Mouse (Mus musculus) hindbrain, embryonic 14.5 days (tissue): Measurements from ENCODE around the gene Scube1. TPM values are rescaled to one million over a fixed set of nuclear protein-coding genes. Genes with fewer than 3 reads are reported as not detected.

Source experiments
- ATAC-seq: fragments of 200-750 bp; cut with Nextera tagmentation; 2 replicates; pipeline ENCODE4 v1.8.0; 2017; ENCODE audit warnings: moderate number of reproducible peaks, mild to moderate bottlenecking, moderate TSS enrichment, moderate library complexity; ENCODE audit not compliant: low FRiP score
- DNase-seq: peaks from one replicate; pipeline ENCODE4 v3.0.0-alpha.2; 2015; ENCODE audit warnings: low spot score
- H3K27ac ChIP-seq: fragments of 300-500 bp; sonication (generic); 2 replicates; pipeline ENCODE4 v1.5.1; 2014; ENCODE audit warnings: mild to moderate bottlenecking, moderate library complexity
- H3K27me3 ChIP-seq: fragments of 300-500 bp; sonication (generic); 2 replicates; pipeline ENCODE4 v1.6.1; 2014; ENCODE audit warnings: mild to moderate bottlenecking, low read length, mixed read lengths; ENCODE audit not compliant: control insufficient read depth, insufficient read depth
- H3K36me3 ChIP-seq: fragments of 300-500 bp; sonication (generic); replicated peaks from 2 replicates; pipeline ENCODE4 v1.6.1; 2014; ENCODE audit not compliant: control insufficient read depth, insufficient read depth
- H3K4me1 ChIP-seq: fragments of 300-500 bp; sonication (generic); replicated peaks from 2 replicates; pipeline ENCODE4 v1.6.1; 2014; ENCODE audit warnings: antibody characterized with exemption, low read length, mixed read lengths; ENCODE audit not compliant: control insufficient read depth, insufficient read depth
- H3K4me2 ChIP-seq: fragments of 300-500 bp; sonication (generic); replicated peaks from 2 replicates; pipeline ENCODE4 v1.6.1; 2014; ENCODE audit warnings: mild to moderate bottlenecking, moderate library complexity
- H3K4me3 ChIP-seq: fragments of 300-500 bp; sonication (generic); replicated peaks from 2 replicates; pipeline ENCODE4 v1.5.1; 2014; ENCODE audit warnings: mild to moderate bottlenecking, low read length
- H3K9ac ChIP-seq: fragments of 300-500 bp; sonication (generic); 2 replicates; pipeline ENCODE4 v1.6.1; 2014
- H3K9me3 ChIP-seq: fragments of 300-500 bp; sonication (generic); 2 replicates; pipeline ENCODE4 v1.6.1; 2016; ENCODE audit warnings: low read length; ENCODE audit not compliant: control insufficient read depth
- WGBS: fragments of 180-500 bp; shearing (Covaris S2); extraction: QIAGEN DNeasy Blood & Tissue Kit; methylation state at CpG from one replicate; pipeline ENCODE4 v1.1.7; 2014; 5-methylcytosine and 5-hydroxymethylcytosine counted together
- polyA plus RNA-seq: library from polyadenylated mRNA; unstranded; fragments of >200 nt; fragmentation: Nextera tagmentation; extraction: Ambion mirVana; gene quantifications from 2 replicates; pipeline ENCODE4 v1.2.1, GENCODE M21; 2014

The Scube1 gene
- polyA plus RNA-seq, 1 experiment from 2014 or later, result 12.7 TPM

DNA sequence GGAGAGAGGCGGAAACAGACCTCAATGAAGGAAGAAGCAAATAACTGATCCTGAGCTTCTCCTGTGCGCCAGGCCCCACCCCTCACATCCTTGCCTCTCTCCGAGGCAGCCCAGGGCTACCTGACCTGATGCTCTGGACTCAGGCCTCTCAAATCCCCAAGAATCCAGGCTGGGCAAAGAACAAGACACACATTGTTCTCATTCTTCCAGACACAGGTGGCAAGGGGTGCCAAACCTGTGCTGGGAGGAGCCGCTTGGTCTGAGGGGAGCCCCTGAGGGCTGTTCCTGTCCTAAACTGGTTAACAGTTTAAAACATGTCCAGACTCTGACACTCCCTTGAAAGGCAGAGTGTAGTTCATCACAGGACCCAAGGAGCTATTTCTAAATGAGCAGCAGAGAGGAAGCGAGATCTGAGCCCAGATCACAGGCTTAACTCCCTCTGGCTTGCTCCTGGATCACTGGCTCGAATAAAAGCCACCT lies 140.0 kb downstream of the Scube1 start:
- ATAC-seq (no peak), DNase-seq (no peak)
- H3K27me3 ChIP-seq, result no peaks in the 10 kb centered on the region
- no peaks in the 10 kb centered on the region for H3K4me1 ChIP-seq
- peaks cover 8% of the 10 kb centered on the region; the same call in 1 of the 2 replicates for H3K9me3 ChIP-seq
- WGBS, result 95% methylated on average over 6 of the region's 6 CpGs
- H3K36me3 ChIP-seq, result peaks cover 87% of the 10 kb centered on the region
- H3K9ac ChIP-seq, result no peak overlapping the region
- H3K4me2 ChIP-seq, result no peak overlapping the region
- H3K4me3 ChIP-seq, result no peak overlapping the region
- H3K27ac ChIP-seq, result no peak overlapping the region

DNA sequence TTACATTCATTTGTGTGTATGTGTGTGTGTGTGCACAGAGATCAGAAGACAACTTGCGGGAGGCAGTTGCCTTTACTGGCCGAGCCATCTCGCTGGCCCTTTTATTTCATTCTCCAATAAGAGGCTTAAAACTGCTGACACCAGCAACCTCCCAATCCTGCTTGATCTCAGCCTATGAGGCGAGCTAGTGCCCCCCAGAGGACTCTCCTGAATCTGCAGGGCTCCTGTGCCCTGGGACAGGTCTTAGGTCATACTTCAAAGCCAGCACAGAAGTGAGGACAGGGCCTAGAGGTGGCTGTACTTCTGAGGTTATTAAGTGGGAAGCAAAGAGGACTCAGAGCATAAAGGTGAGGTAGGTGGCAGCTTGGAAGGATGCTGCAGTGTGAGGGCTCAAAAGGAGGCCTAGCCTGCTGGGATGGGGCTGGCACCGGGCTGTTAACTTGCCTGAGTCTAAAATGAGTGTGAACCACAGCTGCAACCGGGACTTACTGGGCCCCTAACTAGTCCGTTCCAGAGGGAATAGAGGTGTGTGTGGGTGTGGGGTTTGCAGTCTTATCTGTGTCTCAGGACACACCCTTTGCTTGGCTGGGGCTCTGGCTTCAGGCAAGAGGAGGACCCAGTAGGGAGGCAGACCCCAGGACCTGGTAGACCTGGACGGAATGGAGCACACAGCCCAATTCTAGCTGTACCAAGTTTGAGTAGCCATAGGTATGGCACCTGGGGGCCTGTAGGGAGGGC lies 141.2 kb downstream of the Scube1 start:
- Histone ChIP-seq H3K27me3 (no peaks in the 10 kb centered on the region), H3K9ac (no peak overlapping the region), H3K4me1 (no peaks in the 10 kb centered on the region), H3K4me3 (no peak overlapping the region), H3K4me2 (no peak overlapping the region), H3K27ac (no peak overlapping the region), H3K9me3 (peaks cover 8% of the 10 kb centered on the region; the same call in 1 of the 2 replicates), H3K36me3 (peaks cover 99% of the 10 kb centered on the region)
- ATAC-seq (no peak), DNase-seq (no peak)
- WGBS, result 68% methylated on average over 8 of the region's 8 CpGs

DNA sequence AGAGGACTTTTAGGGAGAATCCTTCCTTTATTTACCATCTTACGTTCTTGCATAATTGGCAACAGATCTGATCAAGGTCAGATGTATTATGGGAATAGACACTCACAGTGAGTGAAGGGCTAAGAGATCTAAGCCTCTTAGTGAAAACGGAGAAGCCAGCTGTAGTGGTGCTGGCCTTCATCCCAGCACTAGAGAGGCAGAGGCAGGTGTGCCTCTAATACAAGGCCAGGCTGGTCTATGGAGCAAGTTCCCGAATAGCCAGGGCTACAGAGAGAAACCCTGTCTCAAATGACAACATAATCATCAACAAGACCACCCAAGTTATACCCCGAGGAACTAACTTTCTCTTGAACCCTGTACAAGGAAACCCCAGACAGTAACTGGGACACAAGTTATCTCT lies 141.9 kb downstream of the Scube1 start:
- DNase-seq, result no peak
- Histone ChIP-seq H3K4me1 (no peaks in the 10 kb centered on the region), H3K4me3 (no peak overlapping the region), H3K27ac (no peak overlapping the region), H3K36me3 (peaks cover 99% of the 10 kb centered on the region), H3K9ac (no peak overlapping the region), H3K27me3 (no peaks in the 10 kb centered on the region), H3K9me3 (peaks cover 8% of the 10 kb centered on the region; the same call in 1 of the 2 replicates), H3K4me2 (no peak overlapping the region)
- no peak for ATAC-seq
- 87% methylated on average over 4 of the region's 4 CpGs for WGBS

DNA sequence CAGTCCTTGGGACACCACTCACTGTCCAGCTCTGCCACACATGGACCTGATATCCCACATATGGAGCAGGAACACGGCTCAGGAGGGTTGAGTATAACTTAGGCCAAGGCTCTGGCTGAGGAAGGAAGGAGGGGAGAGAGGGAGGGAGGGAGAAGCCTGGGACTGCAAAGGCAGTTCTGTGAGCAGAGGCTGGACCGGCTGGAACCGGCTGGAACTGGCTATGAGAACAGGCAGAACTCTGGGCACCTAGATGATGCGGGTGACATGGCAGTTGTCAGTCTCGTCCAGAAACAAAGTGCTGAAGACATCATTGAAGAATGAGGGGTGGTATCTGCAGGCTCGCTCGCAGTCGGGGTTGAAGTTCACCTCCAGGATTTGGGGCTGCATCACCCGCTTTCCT lies 148.2 kb downstream of the Scube1 start:
- DNase-seq (no peak), ATAC-seq (no peak)
- Histone ChIP-seq H3K27ac (no peak overlapping the region), H3K4me2 (no peak overlapping the region), H3K36me3 (peaks cover 78% of the 10 kb centered on the region), H3K27me3 (no peaks in the 10 kb centered on the region), H3K9me3 (no peaks in the 10 kb centered on the region), H3K9ac (no peak overlapping the region), H3K4me1 (no peaks in the 10 kb centered on the region), H3K4me3 (no peak overlapping the region)
- WGBS, result 93% methylated on average over 9 of the region's 9 CpGs

DNA sequence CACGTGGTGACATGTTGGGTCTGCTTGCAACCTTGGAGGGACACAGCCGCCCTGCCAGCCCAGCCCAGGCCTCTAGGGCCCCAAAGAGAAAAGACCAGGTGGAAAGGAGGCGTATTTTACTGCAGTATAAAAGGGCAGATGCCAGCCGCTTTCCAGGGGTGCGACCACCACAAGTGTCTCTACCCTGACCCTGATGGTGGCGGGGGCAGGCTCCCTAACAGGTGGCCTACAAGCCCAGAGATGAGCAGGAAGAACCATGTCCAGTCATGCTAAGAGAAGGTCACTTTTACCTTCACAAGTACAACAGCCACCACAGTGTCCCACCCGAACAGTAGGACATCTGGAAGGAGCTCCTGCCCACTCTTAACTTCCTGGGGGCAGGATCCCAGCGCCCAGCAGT lies 149.3 kb downstream of the Scube1 start:
- H3K27ac ChIP-seq, result no peak overlapping the region
- H3K4me3 ChIP-seq, result no peak overlapping the region
- H3K9ac ChIP-seq, result no peak overlapping the region
- DNase-seq (no peak), ATAC-seq (no peak)
- 95% methylated on average over 8 of the region's 8 CpGs for WGBS
- no peaks in the 10 kb centered on the region for H3K4me1 ChIP-seq
- peaks cover 66% of the 10 kb centered on the region for H3K36me3 ChIP-seq
- no peaks in the 10 kb centered on the region for H3K27me3 ChIP-seq
- no peak overlapping the region for H3K4me2 ChIP-seq
- no peaks in the 10 kb centered on the region for H3K9me3 ChIP-seq

DNA sequence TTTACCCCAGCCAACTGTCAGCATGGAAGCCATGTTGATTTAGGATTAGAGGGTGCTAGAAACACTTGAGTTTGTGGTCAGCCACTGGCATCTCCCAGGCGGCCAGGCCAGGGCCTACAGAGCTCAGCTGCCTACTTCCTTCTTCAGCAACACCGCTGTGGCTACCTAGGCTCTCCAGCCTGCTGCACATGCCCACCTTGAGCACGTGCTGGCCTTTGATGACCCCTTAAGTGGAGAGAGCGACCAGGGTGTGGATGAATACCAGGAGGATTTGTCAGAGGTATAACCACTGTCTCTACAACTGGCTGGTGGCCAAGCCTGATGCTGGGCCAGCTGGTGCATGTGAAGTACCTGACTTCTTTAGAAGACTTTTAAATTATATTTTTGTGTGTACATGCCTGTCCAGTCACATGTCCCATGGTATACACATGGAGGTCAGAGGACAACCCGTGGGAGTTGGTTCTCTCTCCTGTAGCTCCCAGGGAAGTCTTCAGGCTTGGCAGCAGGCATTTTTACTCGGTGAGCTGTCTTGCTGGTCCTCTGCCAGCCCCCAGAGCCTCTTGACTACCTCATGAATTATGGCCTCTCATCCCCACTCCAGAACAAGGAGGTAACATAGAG lies 150.0 kb downstream of the Scube1 start:
- no peak overlapping the region for H3K4me3 ChIP-seq
- no peak for ATAC-seq

DNA sequence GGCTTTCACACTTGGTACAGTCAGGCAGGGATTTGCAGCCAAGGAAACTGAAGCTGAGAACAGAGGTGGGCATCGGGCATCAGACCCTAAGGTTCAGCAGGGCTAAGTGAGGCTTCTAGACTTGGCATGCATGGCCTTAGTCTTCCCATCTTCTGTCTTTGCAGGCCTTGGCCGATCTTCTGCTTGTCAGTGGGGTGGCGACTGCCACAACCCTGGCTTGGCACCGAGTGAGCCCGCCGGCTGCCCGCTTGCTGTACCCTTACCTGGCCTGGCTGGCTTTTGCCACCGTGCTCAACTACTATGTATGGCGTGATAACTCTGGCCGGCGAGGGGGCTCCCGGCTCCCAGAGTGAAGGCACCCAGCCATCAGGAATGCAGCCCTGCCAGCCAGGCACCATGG lies 151.2 kb downstream of the Scube1 start:
- Histone ChIP-seq H3K36me3 (peaks cover 47% of the 10 kb centered on the region), H3K9me3 (no peaks in the 10 kb centered on the region), H3K27me3 (no peaks in the 10 kb centered on the region), H3K4me1 (no peaks in the 10 kb centered on the region), H3K4me3 (no peak overlapping the region), H3K27ac (no peak overlapping the region), H3K4me2 (no peak overlapping the region), H3K9ac (no peak overlapping the region)
- WGBS, result 95% methylated on average over 12 of the region's 12 CpGs
- DNase-seq (no peak), ATAC-seq (no peak)

More for the DNA sequence above, 150.0 kb downstream of the Scube1 start:
- WGBS, result 89% methylated on average over 6 of the region's 6 CpGs
- no peak overlapping the region for H3K27ac ChIP-seq
- H3K4me1 ChIP-seq, result no peaks in the 10 kb centered on the region
- no peak overlapping the region for H3K4me2 ChIP-seq
- H3K36me3 ChIP-seq, result peaks cover 59% of the 10 kb centered on the region
- no peaks in the 10 kb centered on the region for H3K27me3 ChIP-seq
- no peak overlapping the region for H3K9ac ChIP-seq
- DNase-seq, result no peak
- H3K9me3 ChIP-seq, result no peaks in the 10 kb centered on the region

DNA sequence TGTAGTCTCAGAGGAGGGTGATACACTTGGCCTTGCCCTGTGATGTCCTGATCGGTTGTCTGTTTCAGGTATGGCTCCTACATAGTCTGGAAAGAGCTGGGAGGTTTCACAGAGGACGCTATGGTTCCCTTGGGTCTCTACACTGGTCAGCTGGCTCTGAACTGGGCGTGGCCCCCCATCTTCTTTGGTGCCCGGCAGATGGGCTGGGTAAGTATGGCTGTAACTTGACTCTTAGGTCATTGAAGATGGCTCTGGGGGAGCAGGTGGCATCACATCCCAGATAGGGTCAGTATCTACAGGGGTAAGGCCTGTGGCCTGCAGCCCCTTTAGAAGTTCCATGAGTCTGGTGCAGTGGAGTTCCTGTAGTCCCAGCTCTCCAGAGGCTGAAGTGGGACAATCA lies 152.7 kb downstream of the Scube1 start:
- DNase-seq (no peak), ATAC-seq (no peak)
- H3K27me3 ChIP-seq, result no peaks in the 10 kb centered on the region
- no peaks in the 10 kb centered on the region for H3K9me3 ChIP-seq
- no peak overlapping the region for H3K27ac ChIP-seq
- no peak overlapping the region for H3K4me3 ChIP-seq
- H3K36me3 ChIP-seq, result peaks cover 32% of the 10 kb centered on the region
- H3K4me1 ChIP-seq, result no peaks in the 10 kb centered on the region
- H3K9ac ChIP-seq, result no peak overlapping the region
- 88% methylated on average over 4 of the region's 4 CpGs for WGBS
- H3K4me2 ChIP-seq, result no peak overlapping the region

DNA sequence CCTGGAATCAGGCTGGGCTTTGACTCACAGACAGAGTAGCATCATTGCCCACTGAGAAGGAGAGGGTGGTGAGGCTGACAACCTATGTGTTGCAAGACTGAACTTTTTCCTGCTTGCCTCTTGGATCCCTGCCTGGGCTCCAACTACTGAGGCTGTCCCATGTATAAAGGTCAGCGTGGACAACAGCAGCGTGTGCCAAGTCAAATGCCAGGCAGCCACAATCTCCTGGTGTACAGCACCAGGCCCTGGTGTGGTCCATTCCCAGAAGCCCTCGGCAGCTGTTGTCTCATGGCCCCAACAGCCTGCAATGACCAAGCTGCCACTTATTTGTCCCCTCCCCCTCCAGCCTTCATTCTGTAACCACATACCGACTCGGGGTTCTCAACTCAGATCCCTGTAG lies 153.2 kb downstream of the Scube1 start:
- Histone ChIP-seq H3K36me3 (peaks cover 27% of the 10 kb centered on the region), H3K4me2 (no peak overlapping the region), H3K27ac (no peak overlapping the region), H3K9ac (no peak overlapping the region), H3K27me3 (no peaks in the 10 kb centered on the region), H3K4me3 (no peak overlapping the region), H3K4me1 (no peaks in the 10 kb centered on the region), H3K9me3 (no peaks in the 10 kb centered on the region)
- 94% methylated on average over 5 of the region's 5 CpGs for WGBS
- ATAC-seq, result no peak
- DNase-seq, result no peak
